Mouse (Mus musculus) bone marrow macrophage, adult 2 months (primary cell): ENCODE measurements around the gene Asic2.

Source experiments
- CTCF ChIP-seq: IDR thresholded peaks from 2 replicates; pipeline ENCODE4 v1.5.1; 2012; ENCODE audit warnings: low read depth, mild to moderate bottlenecking, low read length, moderate library complexity
- POLR2A ChIP-seq: IDR thresholded peaks from 2 replicates; pipeline ENCODE4 v1.6.1; 2012; ENCODE audit warnings: mild to moderate bottlenecking, low read depth, low read length, borderline replicate concordance

DNA sequence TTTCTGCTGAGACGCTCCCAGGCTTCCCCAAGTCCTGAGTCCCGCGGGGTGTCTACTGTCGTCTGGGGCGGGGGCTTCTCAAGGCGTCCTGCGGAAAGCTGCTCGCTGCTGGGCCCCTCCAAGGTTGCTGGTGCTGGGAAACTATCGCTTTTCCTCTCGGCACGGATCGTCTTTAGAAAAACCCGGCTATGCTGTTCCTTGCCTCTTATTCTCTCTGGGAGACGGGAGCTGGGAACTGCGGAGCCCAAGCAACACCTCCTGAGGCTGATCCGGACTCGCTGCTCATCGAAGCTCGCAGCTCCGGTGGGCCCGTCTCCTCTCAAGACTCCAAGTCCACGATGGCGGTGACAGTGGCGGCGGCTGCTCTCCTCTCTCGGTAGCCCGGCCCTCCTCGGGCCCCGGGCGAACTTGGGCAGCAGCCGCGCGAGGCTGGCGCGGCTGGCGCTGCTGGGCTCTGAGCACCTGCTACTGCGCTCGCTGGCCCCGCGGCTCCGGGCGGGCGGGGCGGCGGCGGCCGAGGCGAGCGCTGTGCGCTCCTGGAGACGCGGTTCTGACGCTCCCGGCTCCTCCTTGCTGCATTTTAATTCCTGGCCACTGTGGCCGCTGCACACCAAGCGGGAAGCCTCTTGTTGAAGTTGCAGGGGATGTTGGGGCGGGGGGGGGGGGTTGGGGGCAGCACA lies 815.0 kb downstream of the Asic2 start:
- TF ChIP-seq CTCF: no peak
- TF ChIP-seq POLR2A: no peak
